Mouse (Mus musculus): ENCODE measurements around the gene Rc3h1. TPM values are rescaled to one million over a fixed set of nuclear protein-coding genes. Genes with fewer than 3 reads are reported as not detected.
"Not testable (repeated sequence)": the region's sequence is repeated elsewhere in the genome, so short reads cannot be mapped to it uniquely, and the experiment has no call there.

The Rc3h1 gene
- 34.6 and 34.7 TPM in 2 replicates for polyA plus RNA-seq (2012; rRNA removed)

- Histone ChIP-seq H3K36me3 (ENCODE audit: control insufficient read depth, insufficient read depth, low read length) (no peaks in the 10 kb centered on the region), H3K4me1 (ENCODE audit: control insufficient read depth, insufficient read depth, low read length) (peaks cover 2% of the 10 kb centered on the region; the same call in 1 of the 2 replicates), H3K27ac (ENCODE audit: control insufficient read depth, insufficient read depth, low read depth, low read length) (peak within 1 kb of the TSS; percentile 93), H3K27me3 (ENCODE audit: control insufficient read depth, insufficient read depth, low read length) (no peaks in the 10 kb centered on the region), H3K4me3 (ENCODE audit: control insufficient read depth, low read depth, low read length) (peak within 1 kb of the TSS; percentile 97)
- TF ChIP-seq CTCF (IDR thresholded peaks at IDR 0.05; ENCODE audit: control insufficient read depth, insufficient read depth, insufficient replicate concordance, low read depth, low read length) (no peak), POLR2A (IDR thresholded peaks at IDR 0.05; ENCODE audit: control insufficient read depth, low read depth, low read length) (peak; percentile 99)
Measured at GRCm38 (mm10) chr1:160906057-160906557, at the start of gene Rc3h1. Gene Rc3h1 (plus strand): TSS chr1:160906418.

- no peak overlapping the region for H3K27ac ChIP-seq (ENCODE audit: control insufficient read depth, insufficient read depth, low read depth, low read length)
- no peak overlapping the region for H3K4me3 ChIP-seq (ENCODE audit: control insufficient read depth, low read depth, low read length)
- no peaks in the 10 kb centered on the region for H3K4me1 ChIP-seq (ENCODE audit: control insufficient read depth, insufficient read depth, low read length)
- H3K27me3 ChIP-seq (ENCODE audit: control insufficient read depth, insufficient read depth, low read length) = no peaks in the 10 kb centered on the region
- TF ChIP-seq POLR2A (IDR thresholded peaks at IDR 0.05; ENCODE audit: control insufficient read depth, low read depth, low read length) = no peak
- no peak for TF ChIP-seq CTCF (IDR thresholded peaks at IDR 0.05; ENCODE audit: control insufficient read depth, insufficient read depth, insufficient replicate concordance, low read depth, low read length)
- H3K36me3 ChIP-seq (ENCODE audit: control insufficient read depth, insufficient read depth, low read length) = no peaks in the 10 kb centered on the region
Measured at GRCm38 (mm10) chr1:160858132-160858531, 48.1 kb upstream of the Rc3h1 start.

GRCm38 (mm10) chr1:160859874-160860273 is 46.3 kb upstream of the Rc3h1 start:
- not testable (repeated sequence) for H3K36me3 ChIP-seq (ENCODE audit: control insufficient read depth, insufficient read depth, low read length); H3K27ac ChIP-seq (ENCODE audit: control insufficient read depth, insufficient read depth, low read depth, low read length); H3K27me3 ChIP-seq (ENCODE audit: control insufficient read depth, insufficient read depth, low read length); H3K4me3 ChIP-seq (ENCODE audit: control insufficient read depth, low read depth, low read length); H3K4me1 ChIP-seq (ENCODE audit: control insufficient read depth, insufficient read depth, low read length)

GRCm38 (mm10) chr1:160861142-160861541 is 45.1 kb upstream of the Rc3h1 start:
- Histone ChIP-seq H3K27me3 (ENCODE audit: control insufficient read depth, insufficient read depth, low read length) (no peaks in the 10 kb centered on the region), H3K4me3 (ENCODE audit: control insufficient read depth, low read depth, low read length) (no peak overlapping the region), H3K36me3 (ENCODE audit: control insufficient read depth, insufficient read depth, low read length) (no peaks in the 10 kb centered on the region), H3K4me1 (ENCODE audit: control insufficient read depth, insufficient read depth, low read length) (no peaks in the 10 kb centered on the region), H3K27ac (ENCODE audit: control insufficient read depth, insufficient read depth, low read depth, low read length) (no peak overlapping the region)
- no peak for TF ChIP-seq CTCF (IDR thresholded peaks at IDR 0.05; ENCODE audit: control insufficient read depth, insufficient read depth, insufficient replicate concordance, low read depth, low read length)
- TF ChIP-seq POLR2A (IDR thresholded peaks at IDR 0.05; ENCODE audit: control insufficient read depth, low read depth, low read length) = no peak

GRCm38 (mm10) chr1:160861632-160862031 is 44.6 kb upstream of the Rc3h1 start:
- H3K27me3 ChIP-seq (ENCODE audit: control insufficient read depth, insufficient read depth, low read length) = no peaks in the 10 kb centered on the region
- H3K4me3 ChIP-seq (ENCODE audit: control insufficient read depth, low read depth, low read length) = no peak overlapping the region
- TF ChIP-seq POLR2A (IDR thresholded peaks at IDR 0.05; ENCODE audit: control insufficient read depth, low read depth, low read length) (no peak), CTCF (IDR thresholded peaks at IDR 0.05; ENCODE audit: control insufficient read depth, insufficient read depth, insufficient replicate concordance, low read depth, low read length) (no peak)
- H3K27ac ChIP-seq (ENCODE audit: control insufficient read depth, insufficient read depth, low read depth, low read length) = no peak overlapping the region
- no peaks in the 10 kb centered on the region for H3K36me3 ChIP-seq (ENCODE audit: control insufficient read depth, insufficient read depth, low read length)
- H3K4me1 ChIP-seq (ENCODE audit: control insufficient read depth, insufficient read depth, low read length) = no peaks in the 10 kb centered on the region

DNA sequence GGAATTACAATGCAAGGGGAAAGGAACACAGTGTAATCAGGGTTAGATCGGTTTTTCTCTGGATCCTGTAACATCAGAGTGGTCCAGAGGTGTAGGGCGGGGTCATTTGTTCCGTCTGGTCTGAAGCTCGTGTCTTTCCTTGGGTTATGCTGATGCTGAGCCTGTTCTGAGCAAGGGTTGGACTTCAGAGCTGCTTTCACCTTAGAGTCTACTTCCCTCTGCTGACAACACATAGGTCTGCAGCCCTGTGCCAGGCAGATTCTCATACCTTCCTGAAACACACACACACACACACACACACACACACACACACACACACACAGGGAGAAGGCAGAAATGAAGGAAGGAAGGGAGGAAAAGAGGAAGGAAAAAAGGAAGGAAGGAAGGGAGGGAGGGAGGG is 43.2 kb upstream of the Rc3h1 start:
- no peak overlapping the region for H3K4me3 ChIP-seq (ENCODE audit: control insufficient read depth, low read depth, low read length)
- no peak overlapping the region for H3K27ac ChIP-seq (ENCODE audit: control insufficient read depth, insufficient read depth, low read depth, low read length)
- H3K36me3 ChIP-seq (ENCODE audit: control insufficient read depth, insufficient read depth, low read length) = no peaks in the 10 kb centered on the region
- H3K27me3 ChIP-seq (ENCODE audit: control insufficient read depth, insufficient read depth, low read length) = no peaks in the 10 kb centered on the region
- TF ChIP-seq POLR2A (IDR thresholded peaks at IDR 0.05; ENCODE audit: control insufficient read depth, low read depth, low read length) (no peak), CTCF (IDR thresholded peaks at IDR 0.05; ENCODE audit: control insufficient read depth, insufficient read depth, insufficient replicate concordance, low read depth, low read length) (no peak)
- no peaks in the 10 kb centered on the region for H3K4me1 ChIP-seq (ENCODE audit: control insufficient read depth, insufficient read depth, low read length)

DNA sequence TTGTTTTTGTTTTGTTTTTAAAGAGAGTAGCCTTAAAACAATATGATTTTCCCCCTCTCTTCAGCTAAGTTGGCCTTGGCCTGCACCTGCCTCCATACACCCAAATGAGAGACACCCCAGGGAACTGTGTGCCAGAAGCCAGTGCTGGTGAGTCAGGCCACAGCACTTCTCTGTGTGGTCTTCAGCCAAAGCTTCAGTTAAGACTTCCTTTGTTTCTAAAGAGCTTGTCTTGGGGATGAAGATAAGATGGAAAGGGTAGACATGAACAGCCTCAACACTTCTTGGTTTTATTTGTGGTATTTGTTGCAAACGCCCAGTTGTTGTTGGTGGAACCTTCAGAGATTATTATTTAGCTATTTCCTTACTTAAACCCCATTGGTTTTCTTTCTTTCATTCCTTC is 31.5 kb upstream of the Rc3h1 start:
- Histone ChIP-seq H3K27me3 (ENCODE audit: control insufficient read depth, insufficient read depth, low read length) (no peaks in the 10 kb centered on the region), H3K4me3 (ENCODE audit: control insufficient read depth, low read depth, low read length) (no peak overlapping the region), H3K4me1 (ENCODE audit: control insufficient read depth, insufficient read depth, low read length) (no peaks in the 10 kb centered on the region), H3K36me3 (ENCODE audit: control insufficient read depth, insufficient read depth, low read length) (no peaks in the 10 kb centered on the region), H3K27ac (ENCODE audit: control insufficient read depth, insufficient read depth, low read depth, low read length) (no peak overlapping the region)
- no peak for TF ChIP-seq CTCF (IDR thresholded peaks at IDR 0.05; ENCODE audit: control insufficient read depth, insufficient read depth, insufficient replicate concordance, low read depth, low read length)
- TF ChIP-seq POLR2A (IDR thresholded peaks at IDR 0.05; ENCODE audit: control insufficient read depth, low read depth, low read length) = no peak

DNA sequence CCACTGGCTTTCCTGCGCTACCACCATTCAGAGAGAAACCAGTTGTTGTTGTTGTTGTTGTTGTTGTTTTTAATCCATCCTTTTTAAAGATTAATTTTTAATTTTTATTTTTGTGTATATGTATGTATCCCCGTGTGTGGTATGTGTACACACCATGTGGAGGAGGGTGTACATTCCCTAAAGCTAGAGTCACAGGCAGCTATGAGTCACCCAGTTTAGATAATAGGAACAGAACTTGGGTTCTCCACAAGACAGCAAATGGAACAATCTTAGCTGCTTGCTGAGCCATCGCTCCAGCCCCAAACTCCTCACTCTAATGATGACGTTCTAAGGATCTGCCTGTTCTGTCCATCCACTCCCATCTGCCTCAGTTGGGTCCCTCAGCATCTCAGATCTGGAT is 29.2 kb upstream of the Rc3h1 start:
- Histone ChIP-seq H3K4me3 (ENCODE audit: control insufficient read depth, low read depth, low read length) (no peak overlapping the region), H3K36me3 (ENCODE audit: control insufficient read depth, insufficient read depth, low read length) (no peaks in the 10 kb centered on the region), H3K4me1 (ENCODE audit: control insufficient read depth, insufficient read depth, low read length) (no peaks in the 10 kb centered on the region), H3K27me3 (ENCODE audit: control insufficient read depth, insufficient read depth, low read length) (no peaks in the 10 kb centered on the region), H3K27ac (ENCODE audit: control insufficient read depth, insufficient read depth, low read depth, low read length) (no peak overlapping the region)
- TF ChIP-seq CTCF (IDR thresholded peaks at IDR 0.05; ENCODE audit: control insufficient read depth, insufficient read depth, insufficient replicate concordance, low read depth, low read length) (no peak), POLR2A (IDR thresholded peaks at IDR 0.05; ENCODE audit: control insufficient read depth, low read depth, low read length) (no peak)
